Mouse (Mus musculus) kidney, postnatal 4 days (tissue): ENCODE results near the gene Rell1.

Experiments
- DNase-seq, 2 experiments: peaks; one replicate each; pipeline ENCODE4 v3.0.0; 2021; ENCODE audit warnings: mixed read lengths in 2 of 2

The Rell1 gene

GRCm38 (mm10) chr5:63891912-63892311, 76.8 kb downstream of the Rell1 start:
- no peak for DNase-seq

- DNase-seq, result no peak
These were observed 77.5 kb downstream of the Rell1 start for GRCm38 (mm10) chr5:63891241-63891640.

DNA sequence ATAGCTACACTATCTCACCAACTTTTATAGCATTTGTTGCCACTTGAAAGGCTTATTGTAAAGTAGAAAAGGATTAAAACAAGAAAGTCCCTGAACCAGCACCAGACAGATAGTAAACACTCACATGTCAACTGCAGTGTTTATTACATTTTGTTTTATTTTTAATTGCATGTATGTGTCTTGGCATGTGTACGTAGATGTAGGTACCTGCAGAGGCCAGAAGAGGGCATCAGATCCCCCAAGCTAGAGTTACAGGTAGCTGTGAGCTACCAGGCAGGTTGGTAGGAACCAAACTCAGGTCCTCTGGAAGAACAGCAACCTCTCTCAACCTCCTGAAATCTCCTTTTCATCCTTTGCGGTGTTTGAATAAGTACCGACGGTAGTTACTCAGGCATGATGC, 81.6 kb downstream of the Rell1 start:
- DNase-seq, result no peak

GRCm38 (mm10) chr5:63886709-63887108, 82.0 kb downstream of the Rell1 start:
- DNase-seq, result peak; percentile 18 to 30

DNA sequence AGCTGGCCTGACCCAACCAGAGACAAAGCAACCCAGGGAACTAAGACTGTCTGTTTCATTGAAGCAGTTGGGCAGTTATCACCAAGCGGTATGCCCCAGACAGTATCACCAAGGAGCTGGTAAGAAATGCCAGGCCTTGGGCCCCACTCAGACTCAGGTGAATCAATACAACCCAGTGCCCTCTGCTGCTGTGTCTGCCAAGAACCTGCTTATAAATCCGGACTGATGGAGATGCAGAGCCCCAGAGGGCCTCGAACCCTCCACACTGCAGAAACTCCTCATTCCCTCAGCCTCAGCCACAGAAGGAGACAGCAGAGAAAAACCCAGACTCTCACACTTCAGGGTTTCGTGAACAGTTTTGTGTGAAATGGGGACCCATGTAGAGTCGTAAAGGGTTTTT, 82.4 kb downstream of the Rell1 start:
- DNase-seq, result no peak

- DNase-seq, result no peak
These were observed 89.7 kb downstream of the Rell1 start for GRCm38 (mm10) chr5:63879026-63879425.

DNA sequence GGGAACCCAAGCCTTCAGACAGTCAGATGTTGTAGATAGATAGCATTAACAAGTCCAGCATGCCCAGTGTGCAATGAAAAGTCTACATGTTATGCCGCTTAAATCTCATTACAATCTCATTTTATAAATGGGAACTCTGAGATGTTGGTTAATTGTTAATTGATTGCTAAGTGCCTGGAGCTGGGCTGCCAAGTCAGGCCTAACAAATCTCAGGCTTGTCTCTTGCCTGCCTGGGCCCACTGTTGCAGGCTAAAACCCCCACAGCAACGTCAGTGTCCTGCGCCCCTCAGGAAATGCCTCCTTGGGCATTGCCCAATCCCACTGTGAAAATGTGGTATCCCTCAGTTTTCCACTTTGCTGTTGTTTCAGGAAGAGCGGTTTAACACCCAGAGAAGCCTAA, 92.6 kb downstream of the Rell1 start:
- peak; percentile 32 to 52 for DNase-seq

- DNase-seq, result peak; percentile 61 to 71
These were observed 93.8 kb downstream of the Rell1 start for GRCm38 (mm10) chr5:63874880-63875279.

DNA sequence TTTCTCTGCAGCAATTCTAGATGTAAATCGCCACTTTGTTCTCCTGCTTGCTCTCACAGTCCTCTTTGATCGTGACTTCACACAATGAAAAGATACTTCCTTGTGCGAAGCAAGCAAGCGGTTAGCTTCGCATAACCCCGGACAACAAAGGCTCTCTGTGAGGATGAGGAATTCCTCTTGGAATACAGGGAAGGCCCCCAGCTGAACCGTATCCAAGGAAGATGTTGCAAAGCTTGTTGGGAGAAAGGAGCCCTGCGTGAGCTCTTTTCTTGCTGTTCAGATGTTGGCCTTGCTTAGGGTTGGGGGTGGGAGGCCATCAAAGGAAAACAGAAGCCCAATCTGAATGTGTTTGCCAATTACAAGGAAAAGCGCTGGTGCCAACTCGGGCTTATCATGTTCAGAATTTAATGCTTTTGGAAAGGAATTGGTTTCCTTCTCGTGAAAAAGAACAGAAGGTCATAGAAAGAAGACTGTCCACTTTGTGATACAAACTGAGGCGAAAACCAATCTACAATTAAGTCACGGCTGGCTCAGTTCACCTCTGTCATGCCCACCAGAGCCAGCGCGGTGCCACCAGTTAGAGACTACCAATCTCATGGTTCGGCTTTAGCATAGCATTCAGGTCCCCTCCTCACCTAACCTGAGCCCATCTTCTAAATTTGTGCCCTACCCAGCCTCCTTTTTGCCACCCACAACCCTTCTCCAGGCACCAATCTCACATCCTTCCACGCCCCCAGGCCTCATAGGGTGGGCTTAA, 96.3 kb downstream of the Rell1 start:
- DNase-seq, result no peak

- peak; percentile 65 to 77 for DNase-seq
These were observed 101.3 kb downstream of the Rell1 start for GRCm38 (mm10) chr5:63867421-63867820.

DNA sequence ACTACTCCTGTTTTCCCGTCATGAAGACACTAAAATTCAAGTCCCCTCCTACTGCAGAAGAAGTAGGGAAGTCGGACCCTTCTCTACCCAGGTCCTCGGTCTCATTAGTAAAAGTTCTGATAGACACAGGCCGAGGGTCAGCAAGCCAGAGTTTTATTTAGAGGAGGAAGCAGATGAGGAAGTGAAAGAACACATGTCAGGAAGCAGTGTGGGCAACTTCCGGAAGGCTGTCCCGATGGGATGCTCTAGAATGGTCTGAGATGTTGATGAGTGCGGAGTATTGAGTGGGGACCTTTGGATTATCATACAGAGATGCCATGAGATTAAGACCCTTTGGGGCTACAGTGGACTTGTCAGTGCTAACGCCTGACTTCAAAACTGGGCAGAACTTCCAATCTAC, 109.8 kb downstream of the Rell1 start:
- no peak for DNase-seq
